Mouse (Mus musculus): ENCODE results near the gene Fgfr4. TPM values are rescaled to one million over a fixed set of nuclear protein-coding genes. Genes with fewer than 3 reads are reported as not detected.

Gene Fgfr4
- polyA plus RNA-seq, 1 experiment, result 0.63 TPM

DNA sequence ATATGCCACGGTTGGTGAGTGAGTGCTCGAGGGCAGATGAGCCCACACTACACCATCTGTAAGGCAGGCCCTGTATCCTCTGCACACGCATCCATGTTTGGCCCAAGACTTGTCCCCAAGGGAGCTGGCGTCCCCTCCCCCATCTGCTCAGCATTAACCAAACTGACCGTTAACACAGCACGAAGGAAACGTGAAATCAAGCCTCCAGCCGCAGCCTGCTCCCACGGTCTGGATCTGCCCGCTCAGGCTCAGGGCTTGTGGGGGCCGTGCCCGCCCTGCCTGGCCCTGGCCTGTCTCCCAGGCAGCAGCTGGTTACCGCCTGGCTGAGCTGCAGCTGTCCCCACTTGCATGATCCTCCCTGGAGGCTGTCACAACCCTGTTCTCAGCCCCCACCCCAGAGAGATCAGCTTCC, 16.5 kb downstream of the Fgfr4 start:
- Histone ChIP-seq H3K27ac (ENCODE audit: control insufficient read depth, insufficient read depth, low read length) (no peak overlapping the region), H3K27me3 (ENCODE audit: control insufficient read depth, insufficient read depth, low read length) (no peaks in the 10 kb centered on the region)

DNA sequence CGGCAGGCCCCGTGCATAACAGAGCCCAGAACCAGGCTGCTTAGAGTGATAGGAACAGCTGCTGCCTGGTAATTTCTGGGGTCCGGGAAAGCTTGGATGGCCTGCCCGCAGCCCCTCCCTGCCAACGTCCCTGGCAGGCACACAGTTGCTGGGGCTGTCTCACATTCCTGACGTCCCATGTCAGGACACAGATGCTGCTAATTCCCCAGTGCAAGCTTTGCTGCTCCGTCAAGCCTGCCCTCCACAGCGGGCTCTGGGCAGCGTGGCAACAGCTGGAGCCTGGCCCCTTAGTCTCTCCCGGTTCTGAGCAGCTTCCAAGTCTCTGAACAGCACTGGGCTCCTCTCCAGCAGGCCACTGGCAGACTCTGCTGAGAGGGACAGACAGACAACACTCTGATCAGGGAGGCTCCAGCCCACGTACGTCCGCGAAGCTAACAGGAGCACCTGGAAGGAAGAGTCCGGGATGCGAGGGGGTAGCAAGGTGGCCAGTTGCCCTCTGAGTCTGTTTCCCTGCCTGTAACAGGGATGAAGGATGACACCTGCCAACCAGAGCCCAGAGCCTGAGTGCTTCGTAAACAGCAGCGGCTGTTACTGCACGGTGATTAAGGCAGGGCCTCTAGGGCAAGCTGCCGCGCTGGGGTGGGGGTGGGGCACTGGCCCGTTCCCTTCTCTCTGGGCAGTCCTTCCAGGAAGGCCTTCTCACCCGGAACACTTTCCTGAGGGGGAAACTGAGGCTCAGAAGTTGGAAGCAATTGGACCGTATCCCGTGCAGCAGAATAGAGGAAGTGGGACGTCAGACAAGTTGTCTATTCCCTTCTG, 19.3 kb downstream of the Fgfr4 start:
- Histone ChIP-seq H3K36me3 (ENCODE audit: control insufficient read depth, insufficient read depth, low read length) (no peaks in the 10 kb centered on the region), H3K27ac (ENCODE audit: control insufficient read depth, insufficient read depth, low read length) (no peak overlapping the region), H3K4me3 (ENCODE audit: control insufficient read depth, insufficient read depth, low read length) (no peak overlapping the region), H3K27me3 (ENCODE audit: control insufficient read depth, insufficient read depth, low read length) (no peaks in the 10 kb centered on the region), H3K4me1 (replicated peaks; ENCODE audit: control insufficient read depth, insufficient read depth, low read length) (no peaks in the 10 kb centered on the region)
- 50% methylated on average over 26 of the region's 26 CpGs for WGBS
- TF ChIP-seq POLR2A (IDR thresholded peaks at IDR 0.05; ENCODE audit: control insufficient read depth, extremely low read depth, insufficient read depth, low read length, poor library complexity) (no peak), CTCF (IDR thresholded peaks at IDR 0.05; ENCODE audit: borderline replicate concordance, control insufficient read depth, extremely low read depth, insufficient read depth, low read length, poor library complexity) (no peak)
- no peak for DNase-seq

More for the DNA sequence above, 16.5 kb downstream of the Fgfr4 start:
- Histone ChIP-seq H3K36me3 (ENCODE audit: control insufficient read depth, insufficient read depth, low read length) (no peaks in the 10 kb centered on the region), H3K4me3 (ENCODE audit: control insufficient read depth, insufficient read depth, low read length) (no peak overlapping the region), H3K4me1 (replicated peaks; ENCODE audit: control insufficient read depth, insufficient read depth, low read length) (no peaks in the 10 kb centered on the region)
- DNase-seq, result no peak
- 87% methylated on average over 13 of the region's 13 CpGs for WGBS
- no peak for TF ChIP-seq CTCF (IDR thresholded peaks at IDR 0.05; ENCODE audit: borderline replicate concordance, control insufficient read depth, extremely low read depth, insufficient read depth, low read length, poor library complexity)
- no peak for TF ChIP-seq POLR2A (IDR thresholded peaks at IDR 0.05; ENCODE audit: control insufficient read depth, extremely low read depth, insufficient read depth, low read length, poor library complexity)

DNA sequence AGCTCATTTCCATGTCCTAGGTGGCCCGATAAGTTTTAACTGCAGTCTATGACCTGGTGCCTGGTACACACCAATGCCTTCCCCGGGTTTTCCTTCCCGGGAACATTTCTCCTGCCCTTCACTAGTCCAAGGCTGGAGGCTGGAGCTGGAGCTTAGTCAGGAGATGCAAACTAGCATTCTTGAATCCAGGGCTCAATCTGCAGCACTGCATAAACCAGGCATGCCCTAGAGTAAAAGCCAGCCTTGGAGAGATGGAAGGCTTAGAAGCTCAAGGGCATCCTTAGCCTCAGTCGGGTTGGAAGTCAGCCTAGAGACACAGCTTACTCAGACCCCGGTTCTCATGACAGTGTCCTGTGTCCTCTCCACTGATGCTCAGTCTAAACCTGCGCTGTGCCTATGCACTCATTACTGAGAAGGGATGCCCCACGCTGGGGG, 19.9 kb downstream of the Fgfr4 start:
- Histone ChIP-seq H3K36me3 (ENCODE audit: control insufficient read depth, insufficient read depth, low read length) (no peaks in the 10 kb centered on the region), H3K4me3 (ENCODE audit: control insufficient read depth, insufficient read depth, low read length) (no peak overlapping the region), H3K27me3 (ENCODE audit: control insufficient read depth, insufficient read depth, low read length) (no peaks in the 10 kb centered on the region), H3K4me1 (replicated peaks; ENCODE audit: control insufficient read depth, insufficient read depth, low read length) (no peaks in the 10 kb centered on the region), H3K27ac (ENCODE audit: control insufficient read depth, insufficient read depth, low read length) (no peak overlapping the region)
- no peak for DNase-seq
- TF ChIP-seq POLR2A (IDR thresholded peaks at IDR 0.05; ENCODE audit: control insufficient read depth, extremely low read depth, insufficient read depth, low read length, poor library complexity) (no peak), CTCF (IDR thresholded peaks at IDR 0.05; ENCODE audit: borderline replicate concordance, control insufficient read depth, extremely low read depth, insufficient read depth, low read length, poor library complexity) (no peak)
- WGBS, result 50% methylated on average over 7 of the region's 7 CpGs

DNA sequence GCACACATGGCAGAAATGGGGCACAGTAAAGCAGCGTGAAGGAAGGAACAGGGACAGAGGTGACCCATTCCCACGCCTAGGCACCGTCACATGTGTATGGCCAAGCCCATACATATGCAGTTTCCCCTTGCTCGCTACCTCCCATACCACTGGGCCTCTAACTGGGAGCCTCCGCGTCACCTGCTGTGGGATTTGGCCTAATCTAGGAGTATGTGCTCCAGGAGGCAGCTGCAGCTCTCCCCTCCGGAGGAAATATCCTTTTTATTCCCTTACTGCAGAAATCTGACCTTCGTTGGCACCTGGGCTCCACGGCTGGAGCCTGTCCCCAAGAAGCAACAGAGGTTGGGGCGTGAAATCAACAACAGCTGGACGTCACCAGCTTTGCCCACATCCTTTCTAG, 21.9 kb downstream of the Fgfr4 start:
- TF ChIP-seq POLR2A (IDR thresholded peaks at IDR 0.05; ENCODE audit: control insufficient read depth, extremely low read depth, insufficient read depth, low read length, poor library complexity) (no peak), CTCF (IDR thresholded peaks at IDR 0.05; ENCODE audit: borderline replicate concordance, control insufficient read depth, extremely low read depth, insufficient read depth, low read length, poor library complexity) (no peak)
- no peaks in the 10 kb centered on the region for H3K27me3 ChIP-seq (ENCODE audit: control insufficient read depth, insufficient read depth, low read length)
- H3K36me3 ChIP-seq (ENCODE audit: control insufficient read depth, insufficient read depth, low read length), result no peaks in the 10 kb centered on the region
- no peak overlapping the region for H3K27ac ChIP-seq (ENCODE audit: control insufficient read depth, insufficient read depth, low read length)
- whole genome bisulfite sequencing, result 93% methylated on average over 11 of the region's 11 CpGs
- H3K4me1 ChIP-seq (replicated peaks; ENCODE audit: control insufficient read depth, insufficient read depth, low read length), result no peaks in the 10 kb centered on the region
- no peak overlapping the region for H3K4me3 ChIP-seq (ENCODE audit: control insufficient read depth, insufficient read depth, low read length)
- DNase-seq, result no peak

DNA sequence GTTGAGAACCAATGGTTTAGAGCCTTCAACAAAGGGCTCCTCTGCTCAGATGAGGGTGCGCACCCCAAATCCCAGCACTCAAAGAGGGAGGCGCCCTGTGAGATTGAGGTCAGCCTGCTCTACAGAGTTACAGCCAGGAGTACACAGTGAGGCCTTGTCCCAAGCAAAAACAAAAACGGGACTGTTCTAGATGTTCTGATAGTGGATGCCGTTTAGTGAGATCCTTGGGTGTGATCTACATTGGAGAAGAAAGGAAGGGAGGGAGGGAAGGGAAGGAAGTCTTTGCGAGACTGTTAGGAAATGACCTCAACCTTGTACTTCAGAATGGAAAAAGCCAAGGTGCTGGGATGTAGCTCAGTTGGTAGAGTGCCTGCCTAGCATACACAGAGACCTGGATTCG, 23.8 kb downstream of the Fgfr4 start:
- Histone ChIP-seq H3K36me3 (ENCODE audit: control insufficient read depth, insufficient read depth, low read length) (no peaks in the 10 kb centered on the region), H3K27me3 (ENCODE audit: control insufficient read depth, insufficient read depth, low read length) (no peaks in the 10 kb centered on the region), H3K4me3 (ENCODE audit: control insufficient read depth, insufficient read depth, low read length) (no peak overlapping the region), H3K4me1 (replicated peaks; ENCODE audit: control insufficient read depth, insufficient read depth, low read length) (no peaks in the 10 kb centered on the region), H3K27ac (ENCODE audit: control insufficient read depth, insufficient read depth, low read length) (no peak overlapping the region)
- WGBS, result 72% methylated on average over 6 of the region's 6 CpGs
- no peak for TF ChIP-seq CTCF (IDR thresholded peaks at IDR 0.05; ENCODE audit: borderline replicate concordance, control insufficient read depth, extremely low read depth, insufficient read depth, low read length, poor library complexity)
- TF ChIP-seq POLR2A (IDR thresholded peaks at IDR 0.05; ENCODE audit: control insufficient read depth, extremely low read depth, insufficient read depth, low read length, poor library complexity), result no peak
- DNase-seq, result no peak

DNA sequence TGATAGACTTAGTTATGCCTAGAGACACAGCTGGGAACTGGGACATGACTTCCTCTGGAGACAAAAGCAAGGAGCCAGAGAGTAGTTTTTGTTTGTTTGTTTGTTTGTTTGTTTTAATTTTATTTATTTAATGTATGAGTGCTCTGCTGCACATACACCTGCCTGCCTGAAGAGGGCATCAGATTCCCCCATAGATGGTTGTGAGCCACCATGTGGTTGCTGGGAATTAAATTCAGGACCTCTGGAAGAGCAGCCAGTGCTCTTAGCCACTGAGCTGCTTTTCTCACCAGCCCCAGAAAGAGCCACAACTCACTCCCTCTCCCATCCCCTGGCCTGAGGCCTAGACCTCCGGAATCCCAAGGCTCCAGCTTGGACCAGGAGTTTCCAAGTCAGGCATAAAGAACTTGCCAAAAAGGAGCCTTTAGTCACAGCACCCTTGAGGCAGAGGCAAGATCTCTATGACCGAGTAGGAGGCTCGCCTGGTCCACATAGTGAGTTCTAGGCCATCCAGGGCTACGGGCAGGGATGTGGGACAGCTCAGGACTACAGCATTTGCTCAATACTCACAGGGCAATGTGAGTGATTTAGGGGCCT, 25.6 kb downstream of the Fgfr4 start:
- Histone ChIP-seq H3K4me1 (replicated peaks; ENCODE audit: control insufficient read depth, insufficient read depth, low read length) (no peaks in the 10 kb centered on the region), H3K4me3 (ENCODE audit: control insufficient read depth, insufficient read depth, low read length) (no peak overlapping the region), H3K27me3 (ENCODE audit: control insufficient read depth, insufficient read depth, low read length) (no peaks in the 10 kb centered on the region), H3K27ac (ENCODE audit: control insufficient read depth, insufficient read depth, low read length) (no peak overlapping the region), H3K36me3 (ENCODE audit: control insufficient read depth, insufficient read depth, low read length) (no peaks in the 10 kb centered on the region)
- TF ChIP-seq POLR2A (IDR thresholded peaks at IDR 0.05; ENCODE audit: control insufficient read depth, extremely low read depth, insufficient read depth, low read length, poor library complexity), result no peak
- no peak for TF ChIP-seq CTCF (IDR thresholded peaks at IDR 0.05; ENCODE audit: borderline replicate concordance, control insufficient read depth, extremely low read depth, insufficient read depth, low read length, poor library complexity)
- DNase-seq, result no peak
- WGBS, result 87% methylated on average over 4 of the region's 4 CpGs
